Mouse (Mus musculus): ENCODE measurements around the gene Ppp1r13b. TPM values are rescaled to one million over a fixed set of nuclear protein-coding genes. Genes with fewer than 3 reads are reported as not detected.
"Not testable (repeated sequence)": the region's sequence is repeated elsewhere in the genome, so short reads cannot be mapped to it uniquely, and the experiment has no call there.

The Ppp1r13b gene
- polyA plus RNA-seq (2012; rRNA removed) = 18.8 and 25.7 TPM in 2 replicates

DNA sequence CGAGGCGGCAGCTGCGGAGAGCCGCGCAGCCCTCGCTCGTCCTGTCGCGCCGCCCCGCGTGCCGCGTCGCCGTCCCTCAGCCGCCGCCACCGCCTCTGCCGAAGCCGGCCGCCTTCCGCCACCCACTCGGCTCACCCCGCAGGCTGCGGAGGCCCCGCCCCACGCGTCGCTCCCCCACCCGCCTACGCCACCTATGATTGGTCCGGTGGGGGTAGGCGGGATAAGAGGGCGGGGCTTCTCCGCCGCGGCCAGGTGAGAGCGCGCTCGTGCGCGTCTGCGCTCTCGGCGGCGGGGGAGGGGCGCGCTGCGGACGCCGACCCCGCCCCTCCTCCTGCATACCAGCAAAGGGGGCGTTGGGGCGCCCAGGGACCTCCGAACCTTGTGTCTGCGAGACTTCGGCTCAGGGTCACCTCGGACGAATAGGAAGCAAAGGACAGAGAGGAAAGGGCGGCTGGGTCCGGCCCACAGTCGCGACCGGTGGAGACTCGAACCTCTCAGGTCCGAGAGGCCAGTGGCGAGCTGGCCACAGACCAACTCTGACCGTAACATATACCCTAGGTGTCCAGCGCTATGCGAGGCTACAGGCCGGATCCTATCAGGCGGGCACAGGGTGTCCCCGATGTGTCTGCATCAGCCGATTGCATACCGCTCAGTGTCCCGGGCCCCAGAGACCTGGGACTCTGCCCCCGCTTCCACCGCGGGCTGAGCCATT lies at the start of gene Ppp1r13b:
Gene Ppp1r13b, minus strand, starts transcription at position 141 of the 712 bp plus-strand sequence.
- DNase-seq (ENCODE audit: low read depth, low spot score) = peak; percentile 64
- 1% methylated on average over 80 of the region's 80 CpGs for WGBS

DNA sequence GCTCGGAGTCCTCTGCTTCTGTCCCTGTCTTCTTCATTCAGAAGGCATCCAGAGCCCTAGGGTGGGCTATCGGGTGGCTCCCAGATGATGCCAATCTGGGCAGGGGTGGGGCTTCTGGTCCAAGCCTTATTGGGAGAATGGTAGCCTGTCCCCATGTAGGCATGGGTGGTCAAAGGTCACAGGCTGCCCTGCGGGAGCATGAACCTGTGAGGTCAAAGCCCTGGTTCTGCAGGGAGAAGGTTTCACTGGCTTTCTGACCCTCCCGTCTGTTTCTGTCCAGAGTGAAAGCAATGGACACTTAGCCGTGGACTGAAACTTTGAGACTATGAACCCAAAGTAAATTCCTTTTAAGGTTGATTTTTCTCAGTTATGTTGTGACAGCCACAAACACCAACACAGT lies 48.3 kb upstream of the Ppp1r13b start:
- 74% methylated on average over 5 of the region's 5 CpGs for WGBS
- no peak for DNase-seq (ENCODE audit: low read depth, low spot score)

DNA sequence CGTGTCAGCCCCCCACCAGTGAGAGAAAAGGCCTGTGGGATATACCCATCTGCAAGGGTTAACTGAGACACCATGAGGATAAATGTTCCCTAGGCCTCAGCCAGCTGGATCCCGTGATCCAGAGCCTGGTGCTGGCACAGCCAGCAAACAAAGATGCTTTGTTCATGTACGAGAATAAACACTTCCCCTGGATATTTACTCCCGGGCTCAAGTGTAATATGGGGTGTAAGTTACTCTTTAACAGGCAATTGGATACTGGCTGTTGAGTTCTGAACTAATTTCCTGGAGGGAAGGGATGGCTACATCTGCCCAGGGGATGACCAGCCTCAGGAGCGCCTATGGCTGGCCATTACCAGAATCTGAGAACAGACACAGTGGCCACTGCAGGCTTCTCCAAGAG lies 43.8 kb upstream of the Ppp1r13b start:
- WGBS = 14% methylated on average over 5 of the region's 5 CpGs
- DNase-seq (ENCODE audit: low read depth, low spot score) = no peak

DNA sequence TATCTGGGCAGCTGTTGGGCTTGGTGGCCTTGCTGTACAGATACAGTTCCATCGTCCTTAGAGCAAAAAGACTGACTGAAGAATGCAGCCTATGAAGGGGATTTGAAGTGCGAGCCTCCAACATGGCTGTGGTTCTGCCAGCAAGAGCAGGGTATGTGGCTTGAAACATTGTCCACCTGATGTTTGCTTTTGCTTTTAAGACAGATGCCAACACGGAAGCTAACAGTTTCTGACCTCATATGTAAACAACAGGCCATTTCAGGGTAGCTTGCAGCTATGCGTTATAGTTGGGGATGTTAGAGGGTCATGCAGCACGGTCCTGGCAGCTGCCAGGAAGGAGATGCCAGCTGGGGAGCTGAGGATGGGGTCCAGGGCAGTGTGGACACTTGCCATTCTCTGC lies 42.6 kb upstream of the Ppp1r13b start:
- 24% methylated on average over 5 of the region's 5 CpGs for WGBS
- DNase-seq (ENCODE audit: low read depth, low spot score) = no peak

DNA sequence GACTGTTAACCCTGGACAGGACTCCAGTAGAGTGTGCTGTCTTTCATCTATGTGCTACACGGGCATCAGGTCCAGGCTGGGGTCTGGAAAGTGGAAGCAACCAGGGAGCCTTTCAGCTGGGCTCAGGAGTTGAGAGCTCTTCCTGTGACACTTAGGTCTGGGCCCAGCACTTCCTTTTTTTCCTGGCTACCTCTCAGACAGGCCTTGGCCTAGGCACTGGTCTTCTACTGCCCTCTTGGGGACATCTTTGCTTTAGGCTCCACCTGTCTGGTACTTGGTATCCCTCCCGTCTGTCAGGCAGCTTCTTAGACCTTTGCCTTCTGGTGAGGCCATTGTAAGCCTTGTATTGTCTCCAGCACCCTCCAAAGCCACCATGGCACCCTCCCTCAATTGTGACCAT lies 38.8 kb upstream of the Ppp1r13b start:
- 23% methylated on average over 2 of the region's 2 CpGs for WGBS
- DNase-seq (ENCODE audit: low read depth, low spot score) = no peak

DNA sequence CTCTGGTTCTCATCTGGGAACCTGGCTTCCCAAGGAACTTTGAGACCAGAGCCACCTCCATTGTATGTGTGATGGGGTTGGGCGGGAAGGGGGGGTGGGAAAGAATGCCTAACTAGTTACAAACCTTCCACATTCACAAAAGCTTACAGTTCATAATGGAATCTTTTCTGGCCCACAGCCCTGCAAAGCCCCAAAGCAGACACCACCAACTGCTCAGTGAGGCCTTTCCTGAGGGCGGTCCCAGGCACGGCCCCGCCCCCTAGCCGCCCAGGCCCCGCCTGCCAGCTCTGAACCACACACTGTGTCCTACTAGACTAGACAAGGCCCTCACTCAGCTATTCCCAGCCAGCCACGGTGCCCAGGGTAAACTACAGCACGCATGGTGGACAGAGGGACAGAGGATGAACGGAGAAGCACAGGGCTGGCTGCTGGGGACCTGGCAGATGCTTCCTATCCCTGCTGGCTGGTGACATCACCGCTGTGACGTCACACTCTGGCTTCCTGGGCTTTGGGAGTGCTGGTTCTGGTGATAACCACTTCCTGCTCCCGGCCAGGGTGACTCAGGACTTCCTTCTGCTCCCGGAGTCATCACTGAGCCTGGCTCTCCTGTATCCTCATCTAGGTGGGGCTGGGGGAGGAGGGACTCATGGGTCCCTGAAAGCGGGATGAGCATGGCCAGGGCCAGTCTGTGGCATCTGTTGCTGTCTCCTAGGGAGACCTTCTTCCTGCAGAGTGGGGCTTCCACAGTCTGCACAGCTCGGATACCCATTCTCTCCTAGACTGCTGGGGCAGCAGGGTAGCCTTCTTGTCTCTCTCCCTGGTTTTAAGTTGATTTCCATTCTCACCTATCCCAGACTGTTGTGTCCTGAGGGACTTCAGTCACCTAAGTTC lies 38.1 kb upstream of the Ppp1r13b start:
- DNase-seq (ENCODE audit: low read depth, low spot score) = not testable (repeated sequence)
- WGBS = 42% methylated on average over 8 of the region's 15 CpGs

DNA sequence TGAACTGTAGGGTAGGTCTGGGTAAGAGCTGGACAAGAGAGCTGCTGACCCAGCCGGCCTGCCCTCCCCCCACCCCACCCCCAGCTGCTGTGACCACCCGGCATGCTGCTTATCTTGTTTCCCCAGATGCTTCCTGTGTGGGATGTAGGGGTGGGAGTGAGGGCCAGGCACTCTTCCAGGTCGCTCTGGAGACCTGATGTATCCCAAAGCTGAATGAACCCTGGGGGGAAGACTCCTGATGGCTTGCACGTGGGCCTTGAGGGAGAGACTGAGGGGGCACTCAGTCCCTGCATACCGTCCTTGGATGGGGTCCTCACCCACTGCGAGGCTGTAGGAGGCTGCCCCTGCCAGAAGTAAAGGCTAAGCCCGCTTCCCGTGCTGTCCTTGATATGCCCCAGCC lies 37.2 kb upstream of the Ppp1r13b start:
- no peak for DNase-seq (ENCODE audit: low read depth, low spot score)
- 54% methylated on average over 8 of the region's 8 CpGs for whole genome bisulfite sequencing

DNA sequence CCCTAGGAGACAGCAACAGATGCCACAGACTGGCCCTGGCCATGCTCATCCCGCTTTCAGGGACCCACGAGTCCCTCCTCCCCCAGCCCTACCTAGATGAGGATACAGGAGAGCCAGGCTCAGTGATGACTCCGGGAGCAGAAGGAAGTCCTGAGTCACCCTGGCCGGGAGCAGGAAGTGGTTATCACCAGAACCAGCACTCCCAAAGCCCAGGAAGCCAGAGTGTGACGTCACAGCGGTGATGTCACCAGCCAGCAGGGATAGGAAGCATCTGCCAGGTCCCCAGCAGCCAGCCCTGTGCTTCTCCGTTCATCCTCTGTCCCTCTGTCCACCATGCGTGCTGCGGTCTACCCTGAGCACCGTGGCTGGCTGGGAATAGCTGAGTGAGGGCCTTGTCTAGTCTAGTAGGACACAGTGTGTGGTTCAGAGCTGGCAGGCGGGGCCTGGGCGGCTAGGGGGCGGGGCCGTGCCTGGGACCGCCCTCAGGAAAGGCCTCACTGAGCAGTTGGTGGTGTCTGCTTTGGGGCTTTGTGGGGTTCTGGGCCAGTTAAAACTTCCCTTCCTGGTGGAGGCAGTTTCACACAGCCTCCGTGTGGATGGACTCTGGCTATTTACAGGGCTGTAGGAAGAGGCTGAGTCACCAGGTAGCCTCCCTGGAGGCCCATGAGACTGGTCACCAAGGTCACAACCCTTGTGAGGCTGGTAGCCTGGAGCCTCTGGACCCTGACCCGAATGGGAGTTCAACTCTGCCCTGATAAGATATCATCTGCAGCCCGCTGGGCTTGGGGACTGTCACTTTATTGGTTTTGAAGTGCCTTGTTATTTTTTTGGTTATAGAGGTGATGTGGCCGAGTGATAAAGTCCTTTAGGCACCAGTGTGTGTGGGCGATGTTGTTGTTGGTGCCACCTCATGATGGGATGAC lies 36.4 kb upstream of the Ppp1r13b start:
- not testable (repeated sequence) for DNase-seq (ENCODE audit: low read depth, low spot score)
- 20% methylated on average over 17 of the region's 20 CpGs for WGBS

DNA sequence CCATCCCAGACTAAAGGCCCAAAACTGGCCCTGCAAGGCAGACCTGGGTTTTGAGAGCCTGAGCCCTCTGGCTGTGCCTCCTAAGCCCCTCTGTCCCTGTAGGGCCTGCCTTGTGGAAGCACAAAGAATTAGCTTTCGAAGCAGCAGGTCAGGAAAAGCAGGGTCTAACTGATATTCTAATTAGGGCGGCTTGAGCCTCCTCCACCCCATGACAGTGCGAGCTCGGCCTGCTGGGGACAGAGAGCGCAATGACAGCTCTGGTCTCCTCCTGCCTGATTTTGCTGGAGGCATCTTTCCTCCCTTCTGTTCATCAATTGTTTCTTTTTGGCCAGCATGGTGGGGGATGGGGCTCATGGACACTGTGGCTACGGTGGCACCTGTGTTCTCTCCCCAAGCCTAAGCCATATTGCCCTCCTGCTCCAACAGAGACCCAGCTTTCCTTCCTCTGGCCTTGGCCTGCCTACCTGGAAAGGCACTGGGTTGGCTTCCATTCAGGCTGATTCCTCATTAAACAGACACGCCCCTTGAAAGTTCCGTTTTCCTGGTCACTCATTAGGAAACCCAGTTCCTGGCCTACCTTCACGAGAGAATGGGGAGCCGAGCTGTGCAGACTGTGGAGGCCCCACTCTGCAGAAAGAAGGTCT lies 35.6 kb upstream of the Ppp1r13b start:
- WGBS = 40% methylated on average over 10 of the region's 10 CpGs
- DNase-seq (ENCODE audit: low read depth, low spot score) = no peak

DNA sequence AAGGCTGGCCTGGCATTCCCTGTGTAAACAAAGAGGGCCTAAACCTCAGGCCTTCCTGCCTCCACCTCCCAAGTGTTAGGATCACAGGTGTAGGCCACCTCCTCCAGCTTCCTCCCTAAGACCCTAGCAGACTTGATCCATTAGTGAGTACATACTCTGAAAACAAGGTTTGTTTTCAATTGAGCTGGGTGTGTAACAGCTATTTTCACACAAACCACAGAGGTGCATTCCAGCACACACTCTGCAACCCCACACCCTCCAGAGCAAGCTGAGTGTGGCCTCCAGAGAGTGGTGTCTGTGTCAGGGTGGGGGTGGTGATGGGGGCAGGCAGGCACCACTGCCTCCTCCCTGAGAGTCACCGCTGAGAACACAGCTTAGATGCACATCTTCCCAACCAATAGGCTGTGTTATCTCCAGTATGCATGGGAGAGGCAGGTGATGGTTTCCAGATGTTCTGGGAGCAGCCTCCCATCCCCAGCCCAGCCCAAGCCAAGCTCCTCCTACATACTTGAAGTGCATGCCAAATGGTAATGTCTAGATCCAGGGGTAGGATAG lies 30.8 kb upstream of the Ppp1r13b start:
- WGBS = 17% methylated on average over 1 of the region's 1 CpGs
- DNase-seq (ENCODE audit: low read depth, low spot score) = no peak

DNA sequence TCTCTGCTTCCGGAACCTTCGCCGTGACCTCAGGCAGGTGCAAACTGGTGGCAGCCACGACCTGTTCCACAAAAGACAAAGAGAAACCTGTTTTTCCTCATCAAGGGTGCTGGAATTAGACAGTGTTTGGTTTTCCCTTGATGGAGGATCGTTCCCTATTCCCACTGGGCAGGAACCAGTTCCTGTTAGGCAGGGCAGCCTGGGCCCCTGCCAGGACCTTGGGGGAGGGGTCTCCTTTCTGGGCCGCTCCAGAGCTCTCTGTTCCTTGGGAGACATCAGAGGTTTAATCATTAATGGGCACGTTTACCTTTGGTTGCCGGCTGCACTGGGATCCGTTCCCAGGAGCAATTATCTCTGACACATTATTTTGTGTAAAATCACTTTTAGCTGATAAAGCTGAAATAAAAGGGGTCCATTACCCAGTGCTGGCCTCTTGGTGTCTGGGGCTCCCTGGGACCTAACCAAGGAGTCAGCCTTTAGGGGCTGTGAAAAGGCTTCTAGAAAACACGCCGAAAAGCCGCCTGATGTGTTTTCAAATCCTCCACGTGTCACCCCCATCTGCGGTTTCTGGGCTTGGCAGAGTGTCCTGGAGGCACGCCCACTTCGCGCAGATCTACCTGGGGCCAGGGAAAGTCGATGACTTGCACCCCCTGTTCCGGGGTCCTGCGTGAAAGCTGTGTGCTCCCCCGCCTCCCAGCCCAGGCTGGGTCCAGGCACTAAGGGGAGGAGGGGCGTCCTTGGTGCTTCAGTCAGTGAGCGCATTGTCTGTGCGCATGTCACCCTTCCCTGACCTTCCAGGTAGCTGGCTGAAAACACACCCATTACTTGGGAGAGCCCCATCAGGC lies 29.0 kb upstream of the Ppp1r13b start:
- 23% methylated on average over 24 of the region's 24 CpGs for WGBS
- no peak for DNase-seq (ENCODE audit: low read depth, low spot score)

DNA sequence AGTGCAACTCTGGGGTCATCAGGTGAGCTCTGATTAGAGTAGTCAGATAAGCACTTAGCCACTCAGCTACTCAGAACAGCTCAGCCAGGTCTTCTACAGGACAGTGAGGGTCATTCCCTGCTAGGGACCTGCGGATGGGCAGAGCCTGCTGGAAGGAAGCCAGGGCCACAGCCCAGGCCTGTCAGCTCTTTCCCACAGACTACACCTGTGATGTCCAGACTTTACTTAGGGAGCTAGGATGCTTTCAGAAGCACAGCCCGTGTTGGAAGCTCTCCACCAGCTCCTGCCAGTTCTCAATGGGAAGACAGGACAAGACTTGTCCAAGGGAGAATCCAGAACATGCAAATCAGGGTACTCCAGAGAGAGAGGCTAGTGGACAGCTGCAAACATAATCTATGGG lies 26.1 kb upstream of the Ppp1r13b start:
- DNase-seq (ENCODE audit: low read depth, low spot score) = no peak
- WGBS = 24% methylated on average over 2 of the region's 2 CpGs

DNA sequence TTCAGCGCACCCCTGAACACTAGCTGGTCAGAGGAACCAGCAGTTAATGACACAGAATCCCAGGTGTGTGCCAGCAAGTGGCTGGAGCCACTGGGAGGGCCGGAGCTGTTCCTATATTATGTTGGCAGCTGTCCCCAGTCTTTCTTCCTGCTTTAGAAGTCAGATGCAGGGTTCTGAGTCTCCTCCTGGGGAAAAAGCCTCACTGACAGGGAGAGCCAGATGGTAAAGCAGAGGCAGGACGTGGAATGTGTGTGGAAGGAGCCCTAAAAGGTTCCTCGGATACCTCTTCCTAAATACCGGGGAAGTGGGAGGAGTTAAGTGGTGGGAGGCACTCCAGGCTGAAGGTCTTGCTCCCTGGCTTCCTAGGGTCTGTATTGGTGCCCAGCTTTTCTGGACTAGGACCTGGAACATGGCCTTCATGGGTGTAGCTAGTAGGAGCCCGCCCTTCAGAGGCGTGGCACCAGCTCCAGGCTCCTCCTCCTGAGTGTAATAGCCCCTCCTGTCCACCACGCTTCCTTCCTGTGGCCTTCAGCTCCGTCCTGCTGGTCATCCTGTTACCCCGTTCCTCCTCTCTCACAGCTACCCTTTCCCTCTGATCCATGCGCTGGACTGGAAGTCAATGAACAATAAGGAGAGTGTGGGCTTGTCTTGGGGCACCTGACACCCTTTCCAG lies 25.3 kb upstream of the Ppp1r13b start:
- 18% methylated on average over 11 of the region's 11 CpGs for WGBS
- DNase-seq (ENCODE audit: low read depth, low spot score) = no peak

DNA sequence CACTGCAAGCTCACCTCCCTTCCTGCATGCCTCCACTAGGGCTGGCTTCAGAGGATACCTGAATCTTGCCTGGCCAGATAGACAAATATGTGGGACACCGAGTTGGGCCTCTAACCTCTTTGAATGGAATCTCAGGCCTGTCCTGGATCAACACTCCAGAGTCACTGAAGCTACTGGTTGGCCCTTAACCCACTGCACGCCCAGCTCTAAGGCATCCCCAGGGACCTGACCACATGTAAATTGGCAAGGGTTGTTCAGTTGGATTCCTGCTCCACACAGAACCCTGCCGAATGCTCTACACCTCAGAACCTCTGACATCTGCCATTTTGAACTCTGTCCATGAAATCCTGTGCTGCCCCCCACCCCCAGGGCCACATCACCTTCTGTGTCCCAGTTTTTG lies 24.6 kb upstream of the Ppp1r13b start:
- WGBS = 37% methylated on average over 3 of the region's 3 CpGs
- no peak for DNase-seq (ENCODE audit: low read depth, low spot score)

DNA sequence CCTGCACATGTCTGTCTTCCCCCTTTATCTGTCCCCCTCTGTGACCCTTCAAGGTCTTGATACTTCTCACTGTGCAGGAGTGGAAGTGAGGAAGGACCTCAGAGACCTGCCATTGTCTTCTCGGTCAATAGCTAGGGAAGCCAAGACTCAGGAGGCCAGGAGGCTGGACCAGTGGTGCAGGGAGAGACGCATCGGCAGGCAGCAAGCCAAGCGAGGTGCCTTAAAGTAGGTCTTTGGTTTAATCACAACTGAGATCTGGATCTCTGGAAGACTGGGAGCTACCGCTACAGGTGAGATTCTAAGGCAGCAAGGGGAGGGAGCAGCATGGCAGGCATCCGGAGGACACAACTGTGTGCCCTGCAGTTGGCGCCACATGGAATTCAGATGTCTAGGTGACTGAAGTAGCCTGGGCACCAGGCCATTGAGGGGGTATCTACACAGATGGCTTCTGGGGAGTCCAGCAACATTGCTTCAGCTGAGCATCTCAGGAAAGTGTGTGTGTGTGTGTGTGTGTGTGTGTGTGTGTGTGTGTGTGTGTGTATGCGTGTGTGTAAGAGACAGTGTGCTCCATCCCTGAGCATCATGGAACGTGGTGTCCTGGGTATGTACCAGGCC lies 23.6 kb upstream of the Ppp1r13b start:
- WGBS = 94% methylated on average over 9 of the region's 9 CpGs
- DNase-seq (ENCODE audit: low read depth, low spot score) = no peak

DNA sequence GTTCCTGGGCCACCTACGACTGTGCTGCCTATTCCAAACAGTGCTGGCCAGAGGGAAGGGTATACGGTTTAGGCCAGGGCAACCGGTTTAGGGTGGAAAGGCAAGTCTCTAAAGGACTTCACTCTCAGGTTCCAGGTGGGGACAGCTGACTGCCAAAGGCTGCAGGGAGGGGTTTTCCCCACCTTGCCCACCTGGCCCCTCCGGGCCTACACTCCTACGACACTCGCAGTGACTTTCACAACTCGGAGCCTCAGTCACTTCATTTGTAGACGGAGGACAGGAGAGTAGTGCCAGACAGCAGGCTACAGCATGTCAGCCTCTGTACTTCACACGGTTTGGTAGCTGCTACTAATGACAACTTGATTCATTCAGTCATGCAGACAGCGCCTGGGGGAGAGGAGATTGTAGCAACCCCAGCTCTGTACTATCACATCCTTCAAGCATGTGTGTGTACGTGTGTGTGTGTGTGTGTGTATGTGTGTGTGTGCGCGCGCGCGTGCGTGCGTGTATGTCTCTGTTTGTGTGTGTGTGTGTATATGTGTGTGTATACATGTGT lies 20.6 kb upstream of the Ppp1r13b start:
- DNase-seq (ENCODE audit: low read depth, low spot score) = no peak
- WGBS = 86% methylated on average over 18 of the region's 18 CpGs

DNA sequence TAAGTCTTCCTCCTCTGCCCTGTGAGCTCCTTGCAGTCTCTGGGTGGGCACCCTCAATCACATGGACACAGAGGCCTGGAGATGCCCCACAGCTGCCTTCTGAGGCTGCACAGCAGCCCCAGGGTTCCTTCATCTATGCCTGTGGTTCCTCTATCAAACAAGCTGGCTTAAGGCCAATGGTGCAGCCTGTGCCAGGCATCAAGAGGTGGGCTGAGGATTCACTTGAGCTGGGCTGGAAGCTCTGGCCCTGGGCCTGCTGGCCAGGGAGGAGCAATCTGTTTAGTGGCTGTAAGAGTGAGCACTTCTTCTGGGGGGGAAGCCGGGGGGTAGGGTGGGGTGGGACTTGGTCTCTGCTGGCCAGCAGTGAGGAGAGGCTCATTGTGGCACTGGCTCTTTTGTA lies 19.4 kb upstream of the Ppp1r13b start:
- WGBS = 58% methylated on average over 1 of the region's 1 CpGs
- no peak for DNase-seq (ENCODE audit: low read depth, low spot score)
